Mouse (Mus musculus) colon, adult 2 months (tissue): Measurements from ENCODE around the gene Klk4. TPM values are rescaled to one million over a fixed set of nuclear protein-coding genes. Genes with fewer than 3 reads are reported as not detected.

Experiments used
- polyA plus RNA-seq: library from polyadenylated mRNA; depleted of rRNA; stranded (reverse); fragments of >200 nt; gene quantifications from 2 replicates; pipeline ENCODE4 v1.2.3, GENCODE M21; 2012; rRNA removed

Klk4 gene
- not detected in 2 replicates for polyA plus RNA-seq

GRCm38 (mm10) chr7:43880912-43881311, at the start of gene Klk4:
Klk4 (plus strand) TSS chr7:43881160.

GRCm38 (mm10) chr7:43841701-43842100, 39.3 kb upstream of the Klk4 start, which contains the start of gene Klk5:
Klk5 (plus strand) TSS chr7:43841971.

GRCm38 (mm10) chr7:43933440-43933839, 52.5 kb downstream of the Klk4 start, which contains the start of gene Klk15:
Klk15 (plus strand) TSS chr7:43933740.

Other genes starting within 250 kb of the Klk4 start
- gene Ceacam18, start 246.5 kb upstream of the Klk4 start, polyA plus RNA-seq, result 4.5 and 5.2 TPM in 2 replicates
- 2.0 TPM in 2 replicates for gene Siglece, start 221.0 kb upstream of the Klk4 start, polyA plus RNA-seq
- gene Ctu1, start 209.1 kb upstream of the Klk4 start, polyA plus RNA-seq, result 17.9 and 19.5 TPM in 2 replicates
- 0.12 and 0.40 TPM in 2 replicates for gene Klk14, start 190.7 kb upstream of the Klk4 start, polyA plus RNA-seq
- gene Klk13, start 168.6 kb upstream of the Klk4 start, polyA plus RNA-seq, result 0.32 and 0.38 TPM in 2 replicates
- gene Klk12, start 112.3 kb upstream of the Klk4 start, polyA plus RNA-seq, result not detected in 2 replicates
- gene Klk11, start 106.6 kb upstream of the Klk4 start, polyA plus RNA-seq, result 0.13 TPM in 1 of 2 replicates, not detected in the other
- 0.71 and 1.4 TPM in 2 replicates for gene Klk10, start 100.1 kb upstream of the Klk4 start, polyA plus RNA-seq
- not detected in 2 replicates for gene Klk9, start 89.3 kb upstream of the Klk4 start, polyA plus RNA-seq
- gene Klk8, start 83.6 kb upstream of the Klk4 start, polyA plus RNA-seq, result 2.8 and 3.5 TPM in 2 replicates
- gene Klk7, start 69.9 kb upstream of the Klk4 start, polyA plus RNA-seq, result not detected in 2 replicates
- not detected in 2 replicates for gene Klk6, start 56.7 kb upstream of the Klk4 start, polyA plus RNA-seq
- not detected in 2 replicates for gene Klk5, start 39.2 kb upstream of the Klk4 start, polyA plus RNA-seq
- gene Klk15, start 52.6 kb downstream of the Klk4 start, polyA plus RNA-seq, result 8.0 and 8.3 TPM in 2 replicates
- not detected in 2 replicates for gene Klk1b8, start 69.5 kb downstream of the Klk4 start, polyA plus RNA-seq
- not detected in 2 replicates for gene Klk1b1, start 85.6 kb downstream of the Klk4 start, polyA plus RNA-seq
- gene Klk1b9, start 94.9 kb downstream of the Klk4 start, polyA plus RNA-seq, result not detected in 2 replicates
- 1.2 TPM in 1 of 2 replicates, not detected in the other for gene Klk1b11, start 114.7 kb downstream of the Klk4 start, polyA plus RNA-seq
- not detected in 2 replicates for gene Klk1b26, start 131.0 kb downstream of the Klk4 start, polyA plus RNA-seq
- gene Klk1b27, start 171.1 kb downstream of the Klk4 start, polyA plus RNA-seq, result 0.17 TPM in 1 of 2 replicates, not detected in the other
- gene Klk1b21, start 221.2 kb downstream of the Klk4 start, polyA plus RNA-seq, result 0.14 TPM in 1 of 2 replicates, not detected in the other
- 6.3 TPM in 1 of 2 replicates, not detected in the other for gene Klk1b22, start 231.5 kb downstream of the Klk4 start, polyA plus RNA-seq